In the genomic region with DNA sequence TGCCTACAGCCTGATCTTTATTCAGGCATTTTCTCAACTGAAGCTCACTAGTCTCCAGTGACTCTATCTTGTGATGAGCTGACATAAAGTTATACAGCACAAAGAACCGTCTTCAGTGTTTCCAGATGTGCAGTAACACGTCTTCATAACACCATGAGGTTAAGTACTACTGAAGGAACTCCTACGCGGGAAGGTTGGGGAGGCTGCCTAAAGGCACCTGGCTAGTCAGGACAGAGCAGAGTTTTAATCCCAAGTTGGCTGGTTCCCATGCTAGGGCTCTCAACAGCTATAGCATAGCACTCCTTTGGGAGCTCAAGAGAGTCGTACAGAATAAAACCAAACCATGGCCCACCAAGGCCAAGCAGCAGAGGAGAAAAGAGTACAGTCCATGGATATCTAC, we compare ENCODE assay signal across 17 mouse cellular contexts.
"Had no signal": no experiment of that assay in that cellular context is flagged by ENCODE, and none has a peak within 500 bp of the region (broad histone marks: within the 10 kb centered on the region; RNA-seq: fewer than 3 reads in every experiment).

No protein-coding gene starts in this region.

- H3K9me3 ChIP-seq: lung, embryonic 15.5 days; megakaryocyte, embryonic 14.5 days; midbrain, embryonic 13.5 days; midbrain, embryonic 15.5 days; neural tube, embryonic 12.5 days; stomach, embryonic 15.5 days had no signal

- H3K36me3 ChIP-seq: lung, embryonic 15.5 days; midbrain, embryonic 13.5 days; midbrain, embryonic 15.5 days; neural tube, embryonic 12.5 days; stomach, embryonic 15.5 days had no signal

- ATAC-seq: lung, postnatal 0 days; midbrain, embryonic 13.5 days; midbrain, embryonic 15.5 days had no signal

- H3K9ac ChIP-seq: lung, embryonic 15.5 days; midbrain, embryonic 13.5 days; midbrain, embryonic 15.5 days; neural tube, embryonic 12.5 days; stomach, embryonic 15.5 days had no signal

- H3K4me1 ChIP-seq: lung, embryonic 15.5 days; megakaryocyte, embryonic 14.5 days; midbrain, embryonic 13.5 days; midbrain, embryonic 15.5 days; neural tube, embryonic 12.5 days; stomach, embryonic 15.5 days had no signal

- H3K27ac ChIP-seq: lung, embryonic 15.5 days; macrophage; midbrain, embryonic 13.5 days; midbrain, embryonic 15.5 days; neural tube, embryonic 12.5 days; stomach, embryonic 15.5 days; stomach, postnatal 0 days had no signal

- H3K4me2 ChIP-seq: lung, embryonic 15.5 days; midbrain, embryonic 11.5 days; midbrain, embryonic 13.5 days; midbrain, embryonic 15.5 days; neural tube, embryonic 12.5 days; stomach, embryonic 15.5 days had no signal

- H3K4me3 ChIP-seq: lung, embryonic 15.5 days; megakaryocyte, embryonic 14.5 days; midbrain, embryonic 13.5 days; midbrain, embryonic 15.5 days; neural tube, embryonic 12.5 days; stomach, embryonic 15.5 days had no signal

- DNase-seq: lung, adult 2 months; lung, postnatal 14 days; lung, postnatal 36 days; right cerebral cortex, postnatal 14 days; thymus, adult 2 months; thymus, postnatal 25 days; thymus, postnatal 4 days had no signal

- H3K27me3 ChIP-seq: lung, embryonic 15.5 days; megakaryocyte, embryonic 14.5 days; midbrain, embryonic 13.5 days; midbrain, embryonic 15.5 days; neural tube, embryonic 12.5 days; stomach, embryonic 15.5 days had no signal
